Mouse (Mus musculus) forebrain, embryonic 12.5 days (tissue): ENCODE data around the gene Pmpca. TPM values are rescaled to one million over a fixed set of nuclear protein-coding genes. Genes with fewer than 3 reads are reported as not detected.
"Not testable (repeated sequence)": the region's sequence is repeated elsewhere in the genome, so short reads cannot be mapped to it uniquely, and the experiment has no call there.

ENCODE experiments used
- ATAC-seq: fragments of 200-750 bp; cut with Nextera tagmentation; 2 replicates; pipeline ENCODE4 v1.8.0; 2017; ENCODE audit warnings: moderate TSS enrichment; ENCODE audit not compliant: low FRiP score
- H3K27ac ChIP-seq: fragments of 300-500 bp; sonication (generic); 2 replicates; pipeline ENCODE4 v1.5.1; 2016; ENCODE audit warnings: mild to moderate bottlenecking
- H3K27me3 ChIP-seq: fragments of 300-500 bp; sonication (generic); 2 replicates; pipeline ENCODE4 v1.6.1; 2016; ENCODE audit warnings: mild to moderate bottlenecking
- H3K36me3 ChIP-seq: fragments of 300-500 bp; sonication (generic); replicated peaks from 2 replicates; pipeline ENCODE4 v1.6.1; 2016; ENCODE audit warnings: mild to moderate bottlenecking
- H3K4me1 ChIP-seq: fragments of 300-500 bp; sonication (generic); 2 replicates; pipeline ENCODE4 v1.6.1; 2016
- H3K4me2 ChIP-seq: fragments of 300-500 bp; sonication (generic); 2 replicates; pipeline ENCODE4 v1.6.1; 2016; ENCODE audit warnings: mild to moderate bottlenecking, moderate library complexity
- H3K4me3 ChIP-seq: fragments of 300-500 bp; sonication (generic); replicated peaks from 2 replicates; pipeline ENCODE4 v1.5.1; 2016; ENCODE audit warnings: mild to moderate bottlenecking
- H3K9ac ChIP-seq: fragments of 300-500 bp; sonication (generic); 2 replicates; pipeline ENCODE4 v1.6.1; 2016; ENCODE audit warnings: mild to moderate bottlenecking
- H3K9me3 ChIP-seq: fragments of 300-500 bp; sonication (generic); 2 replicates; pipeline ENCODE4 v1.6.1; 2016
- WGBS: fragments of 180-500 bp; shearing (Covaris S2); methylation state at CpG from one replicate; pipeline ENCODE4 v1.1.7; 2016; 5-methylcytosine and 5-hydroxymethylcytosine counted together
- polyA plus RNA-seq: library from polyadenylated mRNA; unstranded; fragments of >200 nt; fragmentation: Nextera tagmentation; extraction: Ambion mirVana; gene quantifications from 2 replicates; pipeline ENCODE4 v1.2.1, GENCODE M21; 2016

Pmpca gene
- polyA plus RNA-seq, 1 experiment from 2014 or later, result 123 TPM

DNA sequence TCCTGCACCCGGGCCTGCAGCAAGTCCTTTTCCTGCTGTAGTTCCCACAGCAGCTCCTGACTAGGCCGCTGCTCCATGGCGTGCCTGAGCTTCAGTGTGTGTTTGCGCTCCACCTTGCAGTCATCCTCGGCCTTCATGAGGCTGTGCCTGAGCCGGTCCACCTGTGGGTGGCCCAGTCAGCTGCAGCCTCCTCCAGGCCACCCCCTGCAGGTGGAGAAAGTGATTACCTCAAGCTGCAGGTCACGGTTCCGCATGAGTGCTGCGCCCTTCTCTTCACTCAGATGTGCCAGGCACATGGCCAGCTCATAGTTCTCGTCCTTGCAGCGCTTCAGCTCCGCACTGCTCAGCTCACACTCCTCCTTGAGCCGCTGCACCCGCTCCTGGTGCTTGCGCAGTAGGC, 31.7 kb upstream of the Pmpca start:
- Histone ChIP-seq H3K4me1 (peaks cover 10% of the 10 kb centered on the region), H3K36me3 (peaks cover 1% of the 10 kb centered on the region; the same call in 1 of the 2 replicates), H3K27me3 (no peaks in the 10 kb centered on the region), H3K9me3 (no peaks in the 10 kb centered on the region), H3K4me3 (no peak overlapping the region), H3K9ac (no peak overlapping the region), H3K4me2 (no peak overlapping the region), H3K27ac (no peak overlapping the region)
- 45% methylated on average over 15 of the region's 15 CpGs for WGBS
- ATAC-seq, result no peak

GRCm38 (mm10) chr2:26358667-26359320, 30.3 kb upstream of the Pmpca start:
- no peaks in the 10 kb centered on the region for H3K4me1 ChIP-seq

GRCm38 (mm10) chr2:26359983-26360382, 29.2 kb upstream of the Pmpca start:
- H3K9me3 ChIP-seq, result no peaks in the 10 kb centered on the region
- 93% methylated on average over 6 of the region's 6 CpGs for WGBS

More at GRCm38 (mm10) chr2:26358667-26359320, 30.3 kb upstream of the Pmpca start:
- Histone ChIP-seq H3K9me3 (no peaks in the 10 kb centered on the region), H3K27me3 (no peaks in the 10 kb centered on the region), H3K9ac (no peak overlapping the region), H3K36me3 (peaks cover 14% of the 10 kb centered on the region), H3K27ac (no peak overlapping the region), H3K4me3 (no peak overlapping the region), H3K4me2 (no peak overlapping the region)
- WGBS, result 86% methylated on average over 13 of the region's 13 CpGs
- no peak for ATAC-seq

GRCm38 (mm10) chr2:26360772-26361171, 28.4 kb upstream of the Pmpca start, which contains the start of gene Card9:
TSS of gene Card9 (minus strand) at chr2:26360918.
- WGBS, result 46% methylated on average over 3 of the region's 3 CpGs
- Histone ChIP-seq H3K4me3 (no peak within 1 kb of the TSS), H3K4me1 (no peaks in the 10 kb centered on the region), H3K36me3 (peaks cover 33% of the 10 kb centered on the region), H3K4me2 (no peak within 1 kb of the TSS), H3K27ac (no peak within 1 kb of the TSS), H3K27me3 (no peaks in the 10 kb centered on the region), H3K9ac (no peak within 1 kb of the TSS), H3K9me3 (no peaks in the 10 kb centered on the region)
- ATAC-seq, result no peak

More at GRCm38 (mm10) chr2:26359983-26360382, 29.2 kb upstream of the Pmpca start:
- Histone ChIP-seq H3K4me1 (no peaks in the 10 kb centered on the region), H3K4me3 (no peak overlapping the region), H3K27me3 (no peaks in the 10 kb centered on the region), H3K36me3 (peaks cover 26% of the 10 kb centered on the region), H3K27ac (no peak overlapping the region), H3K9ac (no peak overlapping the region), H3K4me2 (no peak overlapping the region)
- no peak for ATAC-seq

DNA sequence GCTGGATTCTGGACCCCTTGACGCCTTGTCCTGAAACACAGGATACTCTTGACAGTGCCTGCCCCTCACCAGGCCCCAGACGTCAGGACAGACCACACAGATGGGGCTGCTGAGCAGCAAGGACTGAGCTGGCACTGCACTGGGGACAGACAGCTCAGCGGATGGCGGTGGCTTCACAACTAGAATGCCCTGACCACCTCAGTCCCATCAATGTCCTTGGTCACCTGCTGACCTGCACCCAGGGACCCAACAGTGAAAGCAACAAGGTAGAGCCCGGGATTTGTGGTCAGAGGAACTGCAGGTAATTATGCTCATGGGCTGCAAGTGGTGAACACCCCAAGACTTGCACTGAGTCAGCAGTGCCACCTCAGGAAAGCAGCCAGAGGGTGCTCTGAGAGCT, 26.1 kb upstream of the Pmpca start:
- H3K4me2 ChIP-seq, result no peak overlapping the region
- no peak for ATAC-seq
- no peaks in the 10 kb centered on the region for H3K9me3 ChIP-seq
- 76% methylated on average over 5 of the region's 5 CpGs for WGBS
- H3K9ac ChIP-seq, result no peak overlapping the region
- no peak overlapping the region for H3K27ac ChIP-seq
- H3K36me3 ChIP-seq, result peaks cover 56% of the 10 kb centered on the region
- H3K4me1 ChIP-seq, result no peaks in the 10 kb centered on the region
- H3K27me3 ChIP-seq, result no peaks in the 10 kb centered on the region
- H3K4me3 ChIP-seq, result no peak overlapping the region

GRCm38 (mm10) chr2:26363481-26363880, 25.7 kb upstream of the Pmpca start:
- WGBS, result 94% methylated on average over 5 of the region's 5 CpGs
- no peak overlapping the region for H3K9ac ChIP-seq
- no peaks in the 10 kb centered on the region for H3K27me3 ChIP-seq
- no peak overlapping the region for H3K4me3 ChIP-seq
- no peaks in the 10 kb centered on the region for H3K4me1 ChIP-seq
- no peak overlapping the region for H3K4me2 ChIP-seq
- ATAC-seq, result no peak
- H3K27ac ChIP-seq, result no peak overlapping the region
- H3K36me3 ChIP-seq, result peaks cover 61% of the 10 kb centered on the region
- no peaks in the 10 kb centered on the region for H3K9me3 ChIP-seq

- Histone ChIP-seq H3K36me3 (peaks cover 75% of the 10 kb centered on the region), H3K27me3 (no peaks in the 10 kb centered on the region), H3K4me2 (no peak overlapping the region), H3K9ac (no peak overlapping the region), H3K4me1 (no peaks in the 10 kb centered on the region), H3K4me3 (no peak overlapping the region), H3K27ac (no peak overlapping the region), H3K9me3 (no peaks in the 10 kb centered on the region)
- no peak for ATAC-seq
- 91% methylated on average over 10 of the region's 10 CpGs for WGBS
These were observed 24.2 kb upstream of the Pmpca start for GRCm38 (mm10) chr2:26364738-26365465.

GRCm38 (mm10) chr2:26367911-26368310, 21.2 kb upstream of the Pmpca start:
- ATAC-seq, result no peak
- WGBS, result 94% methylated on average over 6 of the region's 6 CpGs
- no peaks in the 10 kb centered on the region for H3K27me3 ChIP-seq
- peaks cover 97% of the 10 kb centered on the region for H3K36me3 ChIP-seq
- H3K4me3 ChIP-seq, result no peak overlapping the region
- H3K4me1 ChIP-seq, result no peaks in the 10 kb centered on the region
- H3K27ac ChIP-seq, result no peak overlapping the region
- no peak overlapping the region for H3K4me2 ChIP-seq
- no peak overlapping the region for H3K9ac ChIP-seq
- H3K9me3 ChIP-seq, result no peaks in the 10 kb centered on the region

GRCm38 (mm10) chr2:26368572-26368971, 20.6 kb upstream of the Pmpca start:
- whole genome bisulfite sequencing, result 93% methylated on average over 1 of the region's 1 CpGs
- Histone ChIP-seq H3K36me3 (peaks cover 98% of the 10 kb centered on the region), H3K9me3 (no peaks in the 10 kb centered on the region), H3K4me1 (no peaks in the 10 kb centered on the region), H3K27me3 (no peaks in the 10 kb centered on the region), H3K4me3 (no peak overlapping the region), H3K27ac (no peak overlapping the region), H3K9ac (no peak overlapping the region), H3K4me2 (no peak overlapping the region)
- no peak for ATAC-seq

DNA sequence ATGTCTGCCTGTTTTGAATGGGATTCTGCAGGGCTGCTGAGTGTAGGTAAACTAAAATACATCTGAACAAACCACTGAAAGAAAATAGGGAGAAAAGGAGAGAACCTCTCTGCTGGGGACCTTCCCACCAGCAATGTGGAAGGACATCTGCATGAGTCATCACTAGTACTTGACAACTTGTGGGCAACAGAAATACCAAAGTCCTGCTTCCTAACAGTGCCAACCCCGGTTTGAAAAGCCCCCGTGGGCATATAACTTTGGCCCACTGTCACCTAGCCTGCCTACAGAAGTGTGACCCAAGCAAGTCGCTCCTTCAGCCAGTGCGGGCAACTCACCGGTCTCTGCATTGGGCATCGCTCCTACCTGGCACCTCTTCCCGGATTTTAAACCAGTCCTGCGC, 16.7 kb upstream of the Pmpca start:
- Histone ChIP-seq H3K4me2 (no peak overlapping the region), H3K27me3 (no peaks in the 10 kb centered on the region), H3K4me3 (no peak overlapping the region), H3K9ac (no peak overlapping the region), H3K9me3 (no peaks in the 10 kb centered on the region), H3K27ac (no peak overlapping the region), H3K4me1 (no peaks in the 10 kb centered on the region), H3K36me3 (peaks cover 97% of the 10 kb centered on the region)
- ATAC-seq, result no peak
- WGBS, result 94% methylated on average over 8 of the region's 8 CpGs

DNA sequence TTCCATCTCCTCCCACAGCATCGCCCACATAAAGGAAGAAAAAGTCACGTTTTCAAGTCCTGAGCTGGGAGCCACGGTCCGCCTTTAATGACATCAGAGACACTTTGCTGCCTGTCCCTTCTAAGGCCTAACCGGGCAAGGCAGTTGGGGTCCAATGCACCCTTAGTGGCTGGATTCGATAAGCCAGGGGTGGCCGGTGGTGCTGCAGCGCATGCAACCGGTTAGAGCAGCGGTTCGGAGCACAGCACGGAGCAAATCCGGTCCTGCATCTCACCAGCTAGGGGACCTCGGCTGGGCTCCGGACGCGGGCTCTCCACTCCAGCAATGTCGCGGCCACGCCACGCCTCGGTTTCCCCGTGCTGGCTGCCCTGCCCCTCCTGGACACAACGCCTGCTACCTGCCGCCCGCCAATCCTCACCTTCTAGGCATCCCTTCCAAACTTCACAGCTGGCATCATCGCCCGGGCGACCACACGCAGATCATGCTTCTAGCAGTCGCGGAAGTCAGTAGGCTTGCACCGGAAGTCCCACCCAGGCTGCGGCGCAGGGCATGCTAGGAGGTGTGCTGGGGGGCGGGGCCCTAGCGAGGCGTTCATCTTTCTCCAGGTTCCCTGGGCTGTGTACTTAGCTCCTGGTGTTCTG, 8.9 kb upstream of the Pmpca start, which contains the start of gene Snapc4:
Gene Snapc4, minus strand, starts transcription at position 523 of the 641 bp plus-strand sequence.
- peak within 1 kb of the TSS; percentile 86 for H3K4me3 ChIP-seq
- peak; percentile 97 for ATAC-seq
- under 1% methylated on average over 38 of the region's 38 CpGs for WGBS
- peak within 1 kb of the TSS; percentile 84 for H3K9ac ChIP-seq
- H3K9me3 ChIP-seq, result no peaks in the 10 kb centered on the region
- peak within 1 kb of the TSS; percentile 85 for H3K4me2 ChIP-seq
- H3K27me3 ChIP-seq, result no peaks in the 10 kb centered on the region
- peaks cover 7% of the 10 kb centered on the region for H3K4me1 ChIP-seq
- H3K36me3 ChIP-seq, result peaks cover 69% of the 10 kb centered on the region
- peak within 1 kb of the TSS; percentile 8; the same call in 1 of the 2 replicates for H3K27ac ChIP-seq

DNA sequence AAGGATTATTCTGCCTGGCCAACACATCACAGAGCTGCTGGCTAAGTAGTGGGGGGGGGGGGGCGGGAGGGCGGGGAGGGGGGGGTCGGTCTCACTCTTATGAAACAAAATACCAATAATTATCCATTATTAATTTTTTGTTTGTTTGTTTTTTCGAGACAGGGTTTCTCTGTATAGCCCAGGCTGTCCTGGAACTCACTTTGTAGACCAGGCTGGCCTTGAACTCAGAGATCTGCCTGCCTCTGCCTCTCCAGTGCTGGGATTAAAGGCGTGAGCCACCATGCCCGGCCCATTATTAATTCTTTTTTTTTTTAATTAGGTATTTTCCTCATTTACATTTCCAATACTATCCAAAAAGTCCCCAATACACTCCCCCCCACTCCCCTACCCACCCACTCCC, 8.3 kb upstream of the Pmpca start:
- peak overlapping the region; percentile 84 for H3K9ac ChIP-seq
- not testable (repeated sequence) for H3K27me3 ChIP-seq, H3K4me1 ChIP-seq, H3K9me3 ChIP-seq
- peak overlapping the region; percentile 8; the same call in 1 of the 2 replicates for H3K27ac ChIP-seq
- peak; percentile 54; the same call in 1 of the 2 replicates for ATAC-seq
- H3K4me3 ChIP-seq, result peak overlapping the region; percentile 86
- peaks cover 69% of the 10 kb centered on the region for H3K36me3 ChIP-seq
- 37% methylated on average over 6 of the region's 6 CpGs for WGBS
- peak overlapping the region; percentile 85 for H3K4me2 ChIP-seq
